Mouse (Mus musculus): Measurements from ENCODE around the gene Ints12.

Gene Ints12

DNA sequence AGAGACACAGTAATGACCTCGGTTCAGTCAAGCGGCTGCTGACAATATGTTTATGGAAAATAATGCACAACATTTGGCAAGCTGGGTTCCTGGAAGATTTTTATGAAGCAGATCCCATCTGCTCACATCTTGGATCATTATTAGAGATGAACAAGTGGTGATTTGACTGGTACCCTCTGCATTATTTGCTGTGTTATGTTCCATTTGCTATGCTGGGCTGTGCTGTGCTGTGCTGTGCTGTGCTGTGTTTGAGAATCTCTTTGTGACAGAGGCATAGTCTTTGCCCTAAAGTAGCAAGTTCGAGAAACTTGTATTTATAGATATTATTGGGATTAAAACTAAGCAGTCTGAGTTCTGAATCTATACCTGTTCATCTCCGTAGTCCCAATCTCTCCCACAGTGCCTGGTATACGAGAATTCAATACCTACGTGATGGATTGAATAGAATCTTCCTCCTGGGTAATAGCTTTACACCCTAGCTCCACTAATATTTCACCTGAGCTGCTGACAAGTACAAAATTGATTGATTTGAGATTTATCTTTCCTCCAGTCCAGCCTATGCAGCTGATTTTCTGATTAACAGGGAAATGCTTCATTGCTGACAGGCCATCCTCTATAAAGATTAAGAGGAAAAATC lies 53.0 kb downstream of the Ints12 start:
- DNase-seq (ENCODE audit: low read depth in 2 of 2, low spot score in 2 of 2) = no peak

DNA sequence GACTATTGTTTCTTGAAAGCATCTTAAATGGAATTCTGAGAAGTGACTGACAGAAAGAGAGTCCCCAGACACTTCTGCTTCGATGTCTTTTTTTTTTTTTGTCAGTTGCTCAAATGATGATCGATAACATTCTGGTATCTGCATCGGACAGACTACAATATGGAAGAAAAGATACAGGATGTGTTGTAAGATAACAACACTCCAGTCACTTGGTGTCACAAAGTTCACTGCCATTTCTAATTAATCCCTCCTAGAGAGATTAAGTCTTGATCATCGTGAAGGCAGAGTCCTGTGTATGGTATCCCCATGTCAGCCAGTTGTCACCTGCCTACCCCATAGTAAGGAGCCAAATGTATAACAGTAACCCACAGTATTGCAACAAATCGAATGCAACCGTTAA lies 60.0 kb downstream of the Ints12 start:
- no peak for DNase-seq (ENCODE audit: low read depth in 2 of 2, low spot score in 2 of 2)

DNA sequence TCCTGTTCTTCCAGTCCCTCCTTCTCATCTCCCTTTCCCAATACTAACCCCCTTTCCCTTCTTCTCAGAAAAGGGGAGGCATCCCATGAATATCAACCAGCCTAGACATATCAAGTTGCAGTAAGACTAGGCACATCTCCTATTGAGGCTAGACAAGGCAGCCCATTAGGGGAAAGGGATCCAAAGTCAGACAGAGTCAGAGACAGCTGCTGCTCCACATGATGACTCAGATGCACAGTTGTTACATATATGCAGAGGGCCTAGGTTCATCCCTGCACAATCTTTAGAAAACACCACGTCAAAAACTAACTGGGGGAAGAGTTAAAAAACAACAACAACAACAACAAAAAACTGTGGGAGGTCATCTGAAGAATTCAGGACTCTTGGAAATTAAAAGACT lies 61.2 kb downstream of the Ints12 start:
- DNase-seq (ENCODE audit: low read depth in 2 of 2, low spot score in 2 of 2) = no peak

DNA sequence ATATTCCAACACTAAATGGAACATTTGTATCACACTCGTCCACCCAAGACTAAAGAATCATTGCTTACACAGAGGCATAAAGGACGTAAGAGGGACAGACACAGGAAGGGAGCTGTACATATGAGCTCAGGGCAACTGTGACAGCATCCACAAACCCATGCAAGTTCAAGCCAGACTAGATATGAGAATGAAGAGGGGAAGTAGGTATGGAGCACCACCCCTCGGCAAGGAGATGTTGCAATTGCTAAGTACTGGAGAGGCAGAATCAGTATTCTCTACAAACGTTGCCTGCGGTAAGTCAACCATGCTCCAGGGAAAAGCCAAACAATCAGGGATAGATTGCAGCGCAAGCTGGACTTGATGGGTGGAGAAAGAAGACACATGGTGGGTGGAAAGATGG lies 62.0 kb downstream of the Ints12 start:
- no peak for DNase-seq (ENCODE audit: low read depth in 2 of 2, low spot score in 2 of 2)

DNA sequence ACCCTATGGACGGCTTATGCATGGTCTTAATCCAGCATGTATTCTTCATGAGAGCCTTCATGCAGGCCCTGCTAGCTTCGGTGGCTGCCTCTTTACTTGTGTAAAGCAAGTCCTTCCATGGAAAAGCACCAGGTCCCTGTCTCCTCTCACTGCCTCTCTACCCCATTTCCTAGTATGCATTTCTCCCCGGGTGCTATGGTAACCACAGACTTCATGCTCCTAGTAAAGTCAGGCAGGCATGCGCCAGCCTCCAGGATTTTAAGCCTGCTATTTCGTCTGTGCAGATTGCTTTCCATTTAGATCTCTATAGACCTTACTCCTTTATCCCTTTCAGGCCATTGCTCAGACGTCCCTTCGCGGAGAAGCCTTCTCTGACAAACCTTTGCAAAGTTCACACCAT lies 63.0 kb downstream of the Ints12 start:
- no peak for DNase-seq (ENCODE audit: low read depth in 2 of 2, low spot score in 2 of 2)

DNA sequence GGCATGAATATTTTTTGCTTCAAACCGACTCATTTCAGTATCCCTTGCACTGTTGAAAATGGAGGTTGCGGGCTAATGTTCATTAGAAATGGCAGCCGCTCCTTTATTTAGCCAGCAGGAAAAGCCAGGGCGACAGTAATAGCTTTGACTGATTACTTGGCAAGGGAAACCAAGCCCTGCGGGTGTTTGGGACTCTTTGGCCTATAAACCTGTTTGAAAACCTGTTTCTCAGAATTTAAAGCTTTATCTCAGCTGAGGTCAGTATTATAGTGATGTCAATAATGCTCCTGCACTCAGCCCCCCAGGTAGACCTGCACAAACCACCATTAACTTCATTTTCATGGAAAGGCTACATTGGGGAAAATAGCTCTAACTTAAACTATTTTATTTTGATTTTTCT lies 66.6 kb downstream of the Ints12 start:
- DNase-seq (ENCODE audit: low read depth in 2 of 2, low spot score in 2 of 2) = no peak
